Mouse (Mus musculus) T-helper 17 cell (primary cell): ENCODE measurements around the gene Ccdc159.

Source experiments
- in situ Hi-C, 2 experiments: fragments of 300-600 bp; cut with MboI, MseI; formaldehyde crosslinking; loops; 1 replicate in 1 of 2; 2 replicates in 1 of 2; pipeline ENCODE4 v1.15.1; 2025; ENCODE audit warnings: high pct_unique_total_duplicates in 2 of 2

Ccdc159 gene

GRCm38 (mm10) chr9:21927208-21927753, at the start of gene Ccdc159, which contains the start of gene Tmem205:
Gene Ccdc159, plus strand, starts transcription at chr9:21927471.
Gene Tmem205, minus strand, starts transcription at chr9:21927556.
- in situ Hi-C loops = no loop called here

DNA sequence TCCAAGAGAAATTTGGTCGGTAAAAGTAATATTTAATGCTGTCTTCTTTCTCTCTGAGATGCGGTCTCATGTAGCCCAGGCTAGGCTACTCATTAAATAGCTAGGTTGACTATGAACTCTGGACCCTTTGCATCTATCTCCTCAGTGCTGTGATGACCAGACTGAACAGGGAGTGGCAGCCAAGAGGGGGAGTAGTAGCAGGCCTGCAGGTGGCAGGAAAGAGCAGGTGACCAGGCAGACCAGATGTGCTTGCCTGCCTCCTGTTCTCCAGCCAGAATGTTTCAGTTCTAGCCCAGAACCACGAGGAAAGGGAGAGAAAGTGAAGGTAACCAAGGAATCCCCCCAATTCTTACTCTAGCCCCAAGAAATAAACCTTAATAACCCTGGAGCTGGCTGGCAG, 38.0 kb upstream of the Ccdc159 start:
- in situ Hi-C loops = no loop called here

- in situ Hi-C loops = no loop called here
Observed at GRCm38 (mm10) chr9:21901223-21901820, 25.9 kb upstream of the Ccdc159 start.

GRCm38 (mm10) chr9:21904031-21904430, 23.2 kb upstream of the Ccdc159 start:
- in situ Hi-C loops = no loop called here

GRCm38 (mm10) chr9:21908216-21908615, 19.1 kb upstream of the Ccdc159 start:
- in situ Hi-C loops = loop anchor here in 1 of 2 experiments (5.0 kb wide), 1 partner anchor 51 kb away; no protein-coding TSS in a partner anchor

GRCm38 (mm10) chr9:21909474-21910223, 17.6 kb upstream of the Ccdc159 start:
- in situ Hi-C loops = loop anchor here in 1 of 2 experiments (5.0 kb wide), 1 partner anchor 52 kb away; no protein-coding TSS in a partner anchor

DNA sequence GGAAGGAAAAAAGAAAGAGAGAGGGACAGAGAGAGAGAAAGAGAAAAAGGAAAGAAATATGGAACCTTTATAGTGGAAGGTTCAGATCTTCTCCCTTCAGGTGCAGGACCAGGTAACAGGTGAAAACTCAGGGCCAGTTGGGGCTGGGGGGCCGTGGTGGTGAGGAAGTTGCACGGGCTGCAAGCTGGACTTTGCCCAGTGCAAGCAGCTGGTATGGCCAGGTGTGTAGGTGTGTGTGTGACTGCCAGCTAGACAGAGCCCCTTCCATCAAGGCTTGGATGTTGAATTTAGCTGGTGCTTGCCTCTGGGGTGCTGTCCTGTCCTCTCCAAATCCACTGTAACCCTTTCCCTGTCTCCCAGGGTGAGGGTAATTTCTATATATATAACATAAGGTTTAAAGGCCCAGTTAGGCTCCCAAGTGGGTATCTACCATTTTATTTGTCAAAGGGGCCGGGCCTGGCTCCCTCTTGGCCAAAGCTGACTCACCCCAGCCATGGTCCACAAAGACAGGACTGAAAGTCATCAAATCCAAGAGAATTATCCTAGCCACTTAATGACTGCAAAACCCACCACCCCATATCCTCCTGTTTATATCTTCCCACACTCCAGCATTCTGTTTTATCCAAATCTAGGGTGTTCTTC, 10.3 kb upstream of the Ccdc159 start:
- in situ Hi-C loops = loop anchor here in 1 of 2 experiments (5.0 kb wide), 1 partner anchor 65 kb away; the partner anchor contains the start of gene Dock6

GRCm38 (mm10) chr9:21917493-21918034, 9.7 kb upstream of the Ccdc159 start:
- in situ Hi-C loops = loop anchor here in 1 of 2 experiments (5.0 kb wide), 1 partner anchor 65 kb away; the partner anchor contains the start of gene Dock6

DNA sequence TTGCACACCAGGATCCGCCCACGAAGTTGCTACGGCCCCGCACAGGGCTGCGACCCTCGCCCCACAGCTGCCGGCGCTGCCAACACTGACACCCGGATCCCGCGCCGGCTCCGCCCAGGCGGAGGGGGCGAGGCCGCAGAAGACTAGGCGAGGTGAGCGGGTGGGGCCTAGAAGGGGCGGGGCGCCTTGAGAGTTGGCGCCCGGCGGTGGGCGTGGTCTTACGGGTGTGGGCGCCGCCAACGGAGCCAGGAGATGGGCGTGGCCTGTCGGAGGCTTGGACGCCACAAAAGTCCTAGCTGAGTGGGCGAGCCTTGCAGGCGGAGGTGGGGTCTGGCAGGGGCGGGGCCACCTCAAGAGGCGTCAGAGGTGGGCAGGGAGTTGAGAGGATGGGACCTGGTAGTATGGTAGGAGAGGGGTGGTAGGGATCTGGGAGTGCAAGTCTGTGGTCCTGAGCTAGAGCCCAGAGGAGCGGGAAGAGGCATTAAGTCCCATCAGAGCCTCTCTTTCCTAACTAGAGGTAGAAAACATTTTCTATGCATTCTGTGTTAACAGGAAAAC, 9.2 kb upstream of the Ccdc159 start, which contains the start of gene Rab3d:
Rab3d (minus strand) TSS at position 158 of the 558 bp plus-strand sequence.
- in situ Hi-C loops = loop anchor here in 1 of 2 experiments (5.0 kb wide), 1 partner anchor 66 kb away; the partner anchor contains the start of gene Dock6

- in situ Hi-C loops = loop anchor here in 1 of 2 experiments (5.0 kb wide), 1 partner anchor 67 kb away; the partner anchor contains the start of gene Dock6
Observed at GRCm38 (mm10) chr9:21918692-21919384, 8.4 kb upstream of the Ccdc159 start.

DNA sequence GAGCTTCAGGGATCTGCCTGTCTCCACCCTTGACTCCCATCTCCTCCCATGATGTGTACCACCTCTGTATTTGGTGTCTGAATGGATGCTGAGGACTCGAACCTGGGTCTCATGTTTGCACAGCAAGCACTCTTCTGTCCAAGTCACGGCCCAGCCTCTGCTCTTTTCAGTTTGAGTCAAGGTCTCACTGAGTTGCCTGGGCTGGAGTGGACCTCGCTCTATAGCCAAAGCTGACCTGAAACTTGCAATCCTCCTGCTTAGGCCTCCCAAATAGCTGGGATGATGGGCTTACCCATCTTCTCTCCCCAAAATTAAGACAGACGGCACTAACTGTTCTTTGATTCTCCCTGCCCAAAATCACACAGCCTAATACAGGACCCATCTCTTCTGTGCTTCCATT, 4.2 kb upstream of the Ccdc159 start:
- in situ Hi-C loops = no loop called here

- in situ Hi-C loops = no loop called here
Observed at GRCm38 (mm10) chr9:21923490-21924098, 3.7 kb upstream of the Ccdc159 start.

GRCm38 (mm10) chr9:21924099-21924493, 3.2 kb upstream of the Ccdc159 start:
- in situ Hi-C loops = no loop called here

- in situ Hi-C loops = no loop called here
Observed at GRCm38 (mm10) chr9:21925034-21925433, 2.2 kb upstream of the Ccdc159 start.

DNA sequence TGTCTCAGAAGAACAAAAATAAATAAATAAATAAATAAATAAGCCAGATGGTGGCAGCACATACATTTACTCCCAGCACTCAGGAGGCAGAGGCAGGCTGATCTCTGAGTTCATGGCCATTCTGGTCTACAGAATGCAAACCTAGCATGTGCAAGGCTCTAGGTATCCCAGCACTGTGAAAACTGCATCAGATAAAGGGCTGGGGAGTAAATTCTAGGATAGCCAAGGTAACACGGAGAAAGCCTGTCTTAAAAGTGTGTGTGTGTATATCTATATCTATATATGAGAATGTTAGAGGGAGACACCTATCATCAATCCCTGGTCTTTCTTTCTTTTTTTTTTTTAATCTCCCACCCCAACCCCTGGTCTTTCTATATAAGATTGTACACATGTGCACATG, 1.8 kb upstream of the Ccdc159 start:
- in situ Hi-C loops = no loop called here

DNA sequence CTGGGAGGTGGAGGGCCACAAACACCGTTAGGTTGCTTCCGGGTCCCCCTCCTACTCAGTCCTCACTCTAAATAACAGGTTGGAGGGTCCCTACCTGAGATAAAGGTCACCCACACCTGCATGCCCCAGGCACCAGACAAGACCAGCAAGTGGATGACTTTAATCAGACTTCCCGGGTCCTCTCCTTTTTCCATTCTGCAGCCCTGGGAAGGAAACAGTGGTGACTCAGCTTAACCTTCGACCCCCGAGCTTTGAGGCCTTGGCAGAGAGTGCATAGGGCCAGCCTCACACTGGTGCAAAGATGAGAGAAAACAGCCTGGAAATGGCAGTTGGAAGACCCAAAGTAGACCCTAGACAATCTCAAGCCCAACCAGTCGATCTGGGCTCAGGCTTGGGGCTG, 1.1 kb upstream of the Ccdc159 start:
- in situ Hi-C loops = no loop called here

GRCm38 (mm10) chr9:21926784-21927183, 487 bp upstream of the Ccdc159 start:
- in situ Hi-C loops = no loop called here

- in situ Hi-C loops = no loop called here
Observed at GRCm38 (mm10) chr9:21929208-21929607, 1.9 kb downstream of the Ccdc159 start.

GRCm38 (mm10) chr9:21932006-21932405, 4.7 kb downstream of the Ccdc159 start:
- in situ Hi-C loops = no loop called here
